Mouse (Mus musculus) cerebellum, adult 11 months (tissue): ENCODE measurements around the gene Kremen1.

Source experiments
- DNase-seq: peaks from one replicate; pipeline ENCODE4 v3.0.0; 2022

The Kremen1 gene

GRCm38 (mm10) chr11:5165471-5165916 lies 95.9 kb downstream of the Kremen1 start:
- DNase-seq: peak; percentile 79

- no peak for DNase-seq
These were observed 97.0 kb downstream of the Kremen1 start for GRCm38 (mm10) chr11:5164310-5164709.

- DNase-seq: no peak
These were observed 97.9 kb downstream of the Kremen1 start for GRCm38 (mm10) chr11:5163421-5163820.

- no peak for DNase-seq
These were observed 100.5 kb downstream of the Kremen1 start for GRCm38 (mm10) chr11:5160722-5161485.

GRCm38 (mm10) chr11:5158056-5158455 lies 103.3 kb downstream of the Kremen1 start:
- no peak for DNase-seq

- peak; percentile 59 for DNase-seq
These were observed 106.2 kb downstream of the Kremen1 start for GRCm38 (mm10) chr11:5154961-5155805.

- no peak for DNase-seq
These were observed 109.5 kb downstream of the Kremen1 start, which contains the start of gene Emid1 for GRCm38 (mm10) chr11:5151680-5152337. Emid1 (minus strand) TSS chr11:5152257.

GRCm38 (mm10) chr11:5151247-5151630 lies 110.1 kb downstream of the Kremen1 start:
- DNase-seq: no peak

GRCm38 (mm10) chr11:5150416-5151246 lies 110.7 kb downstream of the Kremen1 start:
- no peak for DNase-seq

GRCm38 (mm10) chr11:5149955-5150354 lies 111.4 kb downstream of the Kremen1 start:
- DNase-seq: no peak

GRCm38 (mm10) chr11:5149249-5149648 lies 112.1 kb downstream of the Kremen1 start:
- DNase-seq: no peak

GRCm38 (mm10) chr11:5145600-5145999 lies 115.8 kb downstream of the Kremen1 start:
- DNase-seq: no peak

- DNase-seq: no peak
These were observed 119.4 kb downstream of the Kremen1 start for GRCm38 (mm10) chr11:5141965-5142364.
